In the genomic region with DNA sequence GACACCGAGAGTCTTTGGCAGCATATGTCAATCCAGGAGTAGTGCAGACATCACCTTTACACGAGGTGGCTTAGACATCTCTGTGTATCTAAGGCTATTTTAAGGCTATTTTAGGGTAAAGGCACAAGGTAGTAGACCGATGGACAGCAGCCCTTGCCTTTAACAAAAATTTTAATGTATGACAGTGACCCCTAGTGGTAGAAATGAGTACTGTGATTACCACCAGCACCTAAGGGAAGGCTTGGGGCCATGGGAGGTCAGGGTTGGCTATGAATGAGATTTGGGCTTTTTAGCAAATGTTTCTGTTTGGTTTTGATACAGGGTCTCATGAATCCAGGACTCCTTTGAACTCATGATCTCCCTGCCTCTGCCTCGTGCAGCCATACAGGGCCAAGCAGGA, we compare ENCODE assay signal across 9 mouse cellular contexts. TPM values are rescaled to one million over a fixed set of nuclear protein-coding genes. Genes with fewer than 3 reads are reported as not detected.
DNase-seq lines count a peak whose midpoint lies in the region; ATAC-seq and TF ChIP-seq lines count a peak whose summit lies in the region.
"Had no signal": no experiment of that assay in that cellular context is flagged by ENCODE, and none has a peak within 500 bp of the region (broad histone marks: within the 10 kb centered on the region; RNA-seq: fewer than 3 reads in every experiment).

No protein-coding gene starts in this region.

- DNase-seq in gastrocnemius, adult 2 months, result no peak
- no peak for DNase-seq in gastrocnemius, postnatal 36 days
- DNase-seq in CD4-positive, CD25-positive, alpha-beta regulatory T cell, adult 2 months (ENCODE audit: low read depth, low spot score), result peak; percentile 81
- peak; percentile 59 to 70 for DNase-seq in cerebellum, adult 18-20 months
- DNase-seq in forelimb bud, embryonic 11.5 days (ENCODE audit: low read depth, low spot score), result peak; percentile 79

- peak; percentile 87 for TF ChIP-seq CTCF in gastrocnemius, adult 2 months (IDR thresholded peaks at IDR 0.05)

- no peak overlapping the region for H3K4me2 ChIP-seq in kidney, embryonic 15.5 days
- H3K4me2 ChIP-seq in stomach, embryonic 14.5 days (replicated peaks; ENCODE audit: low read depth, low read length), result no peak overlapping the region
- H3K4me2 ChIP-seq: limb, embryonic 12.5 days had no signal

- H3K36me3 ChIP-seq in kidney, embryonic 15.5 days, result no peaks in the 10 kb centered on the region
- no peaks in the 10 kb centered on the region for H3K36me3 ChIP-seq in stomach, embryonic 14.5 days (ENCODE audit: control insufficient read depth, insufficient read depth, low read length)
- H3K36me3 ChIP-seq: limb, embryonic 12.5 days had no signal

- H3K27ac ChIP-seq in gastrocnemius, adult 2 months, result no peak overlapping the region
- no peak overlapping the region for H3K27ac ChIP-seq in kidney, embryonic 15.5 days
- no peak overlapping the region for H3K27ac ChIP-seq in stomach, embryonic 14.5 days (ENCODE audit: low read length)
- H3K27ac ChIP-seq: limb, embryonic 12.5 days had no signal

- peak; percentile 73; the same call in 1 of the 2 replicates for ATAC-seq in kidney, embryonic 15.5 days (replicated peaks; ENCODE audit: low FRiP score)
- peak; percentile 51 for ATAC-seq in megakaryocyte progenitor cell, adult 5-6 weeks (replicated peaks; ENCODE audit: poor library complexity)
- peak; percentile 15; the same call in 1 of the 2 replicates for ATAC-seq in stomach, embryonic 14.5 days (ENCODE audit: insufficient number of reproducible peaks, insufficient read depth, low FRiP score, low read depth)

- WGBS in kidney, embryonic 15.5 days, result 12% methylated on average over 4 of the region's 4 CpGs
- 24% methylated on average over 4 of the region's 4 CpGs for WGBS in stomach, embryonic 14.5 days

- no peak overlapping the region for H3K4me3 ChIP-seq in gastrocnemius, adult 2 months
- H3K4me3 ChIP-seq in kidney, embryonic 15.5 days (replicated peaks), result no peak overlapping the region
- H3K4me3 ChIP-seq in stomach, embryonic 14.5 days (ENCODE audit: low read depth, low read length), result no peak overlapping the region
- H3K4me3 ChIP-seq: limb, embryonic 12.5 days had no signal

- peaks cover 11% of the 10 kb centered on the region; the same call in 1 of the 2 replicates for H3K4me1 ChIP-seq in kidney, embryonic 15.5 days
- 0 out of 2 replicates have a peak, but pooled peaks cover 4% of the 10 kb centered on the region for H3K4me1 ChIP-seq in stomach, embryonic 14.5 days (ENCODE audit: control insufficient read depth, insufficient read depth, low read length)
- H3K4me1 ChIP-seq: limb, embryonic 12.5 days had no signal

- peaks cover 25% of the 10 kb centered on the region for H3K27me3 ChIP-seq in kidney, embryonic 15.5 days
- H3K27me3 ChIP-seq in stomach, embryonic 14.5 days (ENCODE audit: control insufficient read depth, insufficient read depth, low read length), result no peaks in the 10 kb centered on the region

- no peaks in the 10 kb centered on the region for H3K9me3 ChIP-seq in kidney, embryonic 15.5 days (replicated peaks)
- H3K9me3 ChIP-seq in stomach, embryonic 14.5 days (ENCODE audit: control insufficient read depth, low read depth, low read length), result no peaks in the 10 kb centered on the region
- H3K9me3 ChIP-seq: limb, embryonic 12.5 days had no signal

- H3K9ac ChIP-seq in kidney, embryonic 15.5 days, result no peak overlapping the region
- no peak overlapping the region for H3K9ac ChIP-seq in stomach, embryonic 14.5 days (replicated peaks; ENCODE audit: low read depth, low read length)
- H3K9ac ChIP-seq: limb, embryonic 12.5 days had no signal

- intact Hi-C loops in gastrocnemius, adult 2 months (cut with DNase I), result loop anchor here (1.0 kb wide), 1 partner anchor 52 kb away; no protein-coding TSS in a partner anchor
- intact Hi-C loops in gastrocnemius, postnatal 36 days (cut with DNase I), result loop anchor here (5.0 kb wide), 1 partner anchor 107 kb away; a partner anchor contains a TSS

RNA-seq across cellular contexts. Expression of a gene that starts 17.5 kb away (rescaled TPM):
- 1 to 10 TPM; 7.6 to 7.9 TPM for total RNA-seq in gastrocnemius, adult 2 months (2021)
- 1 to 10 TPM; 5.6 to 6.1 TPM for total RNA-seq in gastrocnemius, postnatal 36 days (2021)
- polyA plus RNA-seq in kidney, embryonic 15.5 days (2015; fragmentation: Nextera tagmentation; extraction: Ambion mirVana), result 41.1 and 43.5 TPM in 2 replicates
- 9.7 and 11.2 TPM in 2 replicates for total RNA-seq in megakaryocyte progenitor cell, adult 5-6 weeks (2015)
- 11.4 and 12.1 TPM in 2 replicates for total RNA-seq in megakaryocyte progenitor cell, adult 5-6 weeks (2017)
- 22.7 and 22.9 TPM in 2 replicates for polyA plus RNA-seq in stomach, embryonic 14.5 days (2014; fragmentation: Nextera tagmentation; extraction: Ambion mirVana)

RNA-seq across cellular contexts. Expression of a gene that starts 33.4 kb away (rescaled TPM):
- 10 to 100 TPM; 20.8 to 25.6 TPM for total RNA-seq in gastrocnemius, adult 2 months (2021)
- total RNA-seq in gastrocnemius, postnatal 36 days (2021), result 10 to 100 TPM; 21.2 to 24.6 TPM
- 100 and 129 TPM in 2 replicates for polyA plus RNA-seq in kidney, embryonic 15.5 days (2015; fragmentation: Nextera tagmentation; extraction: Ambion mirVana)
- total RNA-seq in megakaryocyte progenitor cell, adult 5-6 weeks (2015), result 23.8 and 28.0 TPM in 2 replicates
- total RNA-seq in megakaryocyte progenitor cell, adult 5-6 weeks (2017), result 18.0 and 19.3 TPM in 2 replicates
- polyA plus RNA-seq in stomach, embryonic 14.5 days (2014; fragmentation: Nextera tagmentation; extraction: Ambion mirVana), result 123 and 125 TPM in 2 replicates

RNA-seq across cellular contexts. Expression of a gene that starts 34.3 kb away (rescaled TPM):
- total RNA-seq in gastrocnemius, adult 2 months (2021), result under 1 TPM; 0.10 to 0.20 TPM
- total RNA-seq in gastrocnemius, postnatal 36 days (2021), result under 1 TPM; 0.20 to 0.66 TPM
- polyA plus RNA-seq in kidney, embryonic 15.5 days (2015; fragmentation: Nextera tagmentation; extraction: Ambion mirVana), result 1.1 and 1.9 TPM in 2 replicates
- total RNA-seq in megakaryocyte progenitor cell, adult 5-6 weeks (2015), result 0.05 and 0.25 TPM in 2 replicates
- 0.04 and 0.20 TPM in 2 replicates for total RNA-seq in megakaryocyte progenitor cell, adult 5-6 weeks (2017)
- polyA plus RNA-seq in stomach, embryonic 14.5 days (2014; fragmentation: Nextera tagmentation; extraction: Ambion mirVana), result 7.7 and 7.8 TPM in 2 replicates

RNA-seq across cellular contexts. Expression of a gene that starts 37.3 kb away (rescaled TPM):
- total RNA-seq in gastrocnemius, adult 2 months (2021), result 10 to 100 TPM; 91.3 to 98.3 TPM
- 10 to 100 TPM; 86.8 to 91.8 TPM for total RNA-seq in gastrocnemius, postnatal 36 days (2021)
- 169 and 189 TPM in 2 replicates for polyA plus RNA-seq in kidney, embryonic 15.5 days (2015; fragmentation: Nextera tagmentation; extraction: Ambion mirVana)
- total RNA-seq in megakaryocyte progenitor cell, adult 5-6 weeks (2015), result 63.6 and 66.8 TPM in 2 replicates
- total RNA-seq in megakaryocyte progenitor cell, adult 5-6 weeks (2017), result 87.4 and 101 TPM in 2 replicates
- polyA plus RNA-seq in stomach, embryonic 14.5 days (2014; fragmentation: Nextera tagmentation; extraction: Ambion mirVana), result 161 and 177 TPM in 2 replicates

RNA-seq across cellular contexts. Expression of a gene that starts 39.0 kb away (rescaled TPM):
- total RNA-seq in gastrocnemius, adult 2 months (2021), result 1 to 10 TPM; 8.5 to 8.8 TPM
- total RNA-seq in gastrocnemius, postnatal 36 days (2021), result 1 to 10 TPM; 8.3 to 9.4 TPM
- 40.6 and 52.6 TPM in 2 replicates for polyA plus RNA-seq in kidney, embryonic 15.5 days (2015; fragmentation: Nextera tagmentation; extraction: Ambion mirVana)
- total RNA-seq in megakaryocyte progenitor cell, adult 5-6 weeks (2015), result 1.7 and 3.1 TPM in 2 replicates
- total RNA-seq in megakaryocyte progenitor cell, adult 5-6 weeks (2017), result 3.0 and 5.3 TPM in 2 replicates
- 64.0 and 71.1 TPM in 2 replicates for polyA plus RNA-seq in stomach, embryonic 14.5 days (2014; fragmentation: Nextera tagmentation; extraction: Ambion mirVana)

Comparison
In these comparisons a context has a peak if more than half of its experiments do, and no peak if none do; other contexts are left out.
1. DNase-seq: peak in CD4-positive, CD25-positive, alpha-beta regulatory T cell, adult 2 months (single experiment), cerebellum, adult 18-20 months (2 of 2) and forelimb bud, embryonic 11.5 days (single experiment); none in gastrocnemius, adult 2 months (single experiment) and gastrocnemius, postnatal 36 days (0 of 2).
2. ATAC-seq: peak in every context shown above with its lines; median percentile 73 in kidney, embryonic 15.5 days; 51 in megakaryocyte progenitor cell, adult 5-6 weeks; 15 in stomach, embryonic 14.5 days.